Mouse (Mus musculus): Measurements from ENCODE around the gene Gm49369.
"Not testable (repeated sequence)": the region's sequence is repeated elsewhere in the genome, so short reads cannot be mapped to it uniquely, and the experiment has no call there.

Gm49369 gene

GRCm38 (mm10) chr7:142371768-142372661, 10.5 kb downstream of the Gm49369 start:
- DNase-seq = peak; percentile 75

- DNase-seq = peak; percentile 88
These were observed 11.1 kb downstream of the Gm49369 start for GRCm38 (mm10) chr7:142371398-142371767.

- no peak for DNase-seq
These were observed 11.5 kb downstream of the Gm49369 start for GRCm38 (mm10) chr7:142370937-142371336.

- peak; percentile 84 for DNase-seq
These were observed 12.6 kb downstream of the Gm49369 start for GRCm38 (mm10) chr7:142369820-142370219.

GRCm38 (mm10) chr7:142368856-142369255, 13.6 kb downstream of the Gm49369 start:
- peak; percentile 95 for DNase-seq

GRCm38 (mm10) chr7:142363107-142363506, 19.4 kb downstream of the Gm49369 start:
- no peak for DNase-seq

GRCm38 (mm10) chr7:142360743-142361142, 21.7 kb downstream of the Gm49369 start:
- no peak for DNase-seq

- DNase-seq = no peak
These were observed 23.3 kb downstream of the Gm49369 start for GRCm38 (mm10) chr7:142359129-142359528.

- DNase-seq = no peak
These were observed 24.9 kb downstream of the Gm49369 start for GRCm38 (mm10) chr7:142357566-142357965.

- DNase-seq = no peak
These were observed 27.7 kb downstream of the Gm49369 start for GRCm38 (mm10) chr7:142354661-142355233.

GRCm38 (mm10) chr7:142353854-142354253, 28.6 kb downstream of the Gm49369 start:
- no peak for DNase-seq

- DNase-seq = no peak
These were observed 30.9 kb downstream of the Gm49369 start for GRCm38 (mm10) chr7:142351569-142351968.

GRCm38 (mm10) chr7:142349308-142349961, 33.0 kb downstream of the Gm49369 start:
- no peak for DNase-seq

- DNase-seq = no peak
These were observed 34.9 kb downstream of the Gm49369 start for GRCm38 (mm10) chr7:142347542-142347941.

GRCm38 (mm10) chr7:142342247-142342640, 40.2 kb downstream of the Gm49369 start:
- DNase-seq = no peak

- DNase-seq = no peak
These were observed 40.8 kb downstream of the Gm49369 start for GRCm38 (mm10) chr7:142341564-142342246.

- DNase-seq = no peak
These were observed 42.0 kb downstream of the Gm49369 start for GRCm38 (mm10) chr7:142340269-142340970.

- peak; percentile 94 for DNase-seq
These were observed 47.3 kb downstream of the Gm49369 start for GRCm38 (mm10) chr7:142335151-142335550.

GRCm38 (mm10) chr7:142334246-142334645, 48.2 kb downstream of the Gm49369 start:
- peak; percentile 87 for DNase-seq

- not testable (repeated sequence) for DNase-seq
These were observed 49.7 kb downstream of the Gm49369 start for GRCm38 (mm10) chr7:142332741-142333140.

- no peak for DNase-seq
These were observed 51.2 kb downstream of the Gm49369 start for GRCm38 (mm10) chr7:142331281-142331680.

GRCm38 (mm10) chr7:142330271-142330724, 52.2 kb downstream of the Gm49369 start:
- DNase-seq = no peak
